Mouse (Mus musculus) stomach, postnatal 0 days (tissue): ENCODE measurements around the gene Plcxd3. TPM values are rescaled to one million over a fixed set of nuclear protein-coding genes. Genes with fewer than 3 reads are reported as not detected.

Experiments
- ATAC-seq: fragments of 200-750 bp; cut with Nextera tagmentation; 2 replicates; pipeline ENCODE4 v1.8.0; 2017; ENCODE audit not compliant: low FRiP score, low TSS enrichment
- DNase-seq: peaks from one replicate; pipeline ENCODE4 v3.0.0-alpha.2; 2016; ENCODE audit warnings: low spot score
- H3K27ac ChIP-seq: fragments of 300-500 bp; sonication (generic); replicated peaks from 2 replicates; pipeline ENCODE4 v1.5.1; 2014; ENCODE audit warnings: mild to moderate bottlenecking, control low read depth
- H3K27me3 ChIP-seq: fragments of 300-500 bp; sonication (generic); 2 replicates; pipeline ENCODE4 v1.6.1; 2014; ENCODE audit warnings: low read length; ENCODE audit not compliant: control insufficient read depth, insufficient read depth
- H3K36me3 ChIP-seq: fragments of 300-500 bp; sonication (generic); 2 replicates; pipeline ENCODE4 v1.6.1; 2014; ENCODE audit warnings: low read length, mixed read lengths; ENCODE audit not compliant: control insufficient read depth, insufficient read depth
- H3K4me1 ChIP-seq: fragments of 300-500 bp; sonication (generic); replicated peaks from 2 replicates; pipeline ENCODE4 v1.6.1; 2014; ENCODE audit warnings: antibody characterized with exemption; ENCODE audit not compliant: control insufficient read depth, insufficient read depth
- H3K4me2 ChIP-seq: fragments of 300-500 bp; sonication (generic); replicated peaks from 2 replicates; pipeline ENCODE4 v1.6.1; 2014; ENCODE audit warnings: low read depth, mild to moderate bottlenecking, control low read depth, moderate library complexity
- H3K4me3 ChIP-seq: fragments of 300-500 bp; sonication (generic); 2 replicates; pipeline ENCODE4 v1.5.1; 2014; ENCODE audit warnings: low read depth, low read length, control low read depth
- H3K9ac ChIP-seq: fragments of 300-500 bp; sonication (generic); 2 replicates; pipeline ENCODE4 v1.6.1; 2014; ENCODE audit warnings: mild to moderate bottlenecking, low read length, control low read depth, mixed read lengths
- H3K9me3 ChIP-seq: fragments of 300-500 bp; sonication (generic); 2 replicates; pipeline ENCODE4 v1.6.1; 2016; ENCODE audit warnings: low read length; ENCODE audit not compliant: control insufficient read depth
- CTCF ChIP-seq: IDR thresholded peaks from 2 replicates; pipeline ENCODE4 v1.5.1; 2016; ENCODE audit warnings: antibody characterized with exemption, low read depth, mild to moderate bottlenecking, moderate library complexity
- EP300 ChIP-seq: optimal IDR thresholded peaks from 2 replicates; pipeline ENCODE3; 2016; ENCODE audit warnings: antibody characterized with exemption
- WGBS: fragments of 180-500 bp; shearing (Covaris S2); extraction: QIAGEN DNeasy Blood & Tissue Kit; methylation state at CpG from one replicate; pipeline ENCODE4 v1.1.7; 2014; 5-methylcytosine and 5-hydroxymethylcytosine counted together
- polyA plus RNA-seq: library from polyadenylated mRNA; unstranded; fragments of >200 nt; fragmentation: Nextera tagmentation; extraction: Ambion mirVana; gene quantifications from 2 replicates; pipeline ENCODE4 v1.2.1, GENCODE M21; 2015

Plcxd3 gene
- polyA plus RNA-seq, 1 experiment from 2014 or later, result 2.2 TPM

DNA sequence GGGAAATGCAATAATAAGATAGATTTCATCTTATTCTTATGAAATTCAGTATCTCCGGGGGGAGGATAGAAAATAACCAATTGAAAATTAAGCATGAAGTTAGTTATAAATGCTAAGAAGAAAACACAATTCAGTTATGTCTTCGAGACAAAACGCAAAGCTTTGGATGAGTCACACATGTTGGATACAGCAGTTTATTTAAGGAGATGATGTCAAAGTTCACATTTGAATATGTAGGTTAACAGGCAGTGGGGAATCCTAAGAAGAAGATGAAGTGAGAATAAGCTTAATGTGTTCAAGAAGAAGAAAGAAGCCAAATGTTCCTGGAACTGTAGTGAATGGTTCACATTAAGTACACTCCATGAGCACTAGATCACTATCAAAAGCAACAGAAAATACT, 128.1 kb downstream of the Plcxd3 start:
- Histone ChIP-seq H3K4me3 (no peak overlapping the region), H3K4me1 (no peaks in the 10 kb centered on the region), H3K27me3 (no peaks in the 10 kb centered on the region), H3K27ac (no peak overlapping the region), H3K9me3 (no peaks in the 10 kb centered on the region), H3K36me3 (no peaks in the 10 kb centered on the region), H3K4me2 (no peak overlapping the region), H3K9ac (no peak overlapping the region)
- TF ChIP-seq EP300, result no peak
- TF ChIP-seq CTCF, result no peak
- 71% methylated on average over 3 of the region's 3 CpGs for WGBS
- DNase-seq (no peak), ATAC-seq (no peak)

DNA sequence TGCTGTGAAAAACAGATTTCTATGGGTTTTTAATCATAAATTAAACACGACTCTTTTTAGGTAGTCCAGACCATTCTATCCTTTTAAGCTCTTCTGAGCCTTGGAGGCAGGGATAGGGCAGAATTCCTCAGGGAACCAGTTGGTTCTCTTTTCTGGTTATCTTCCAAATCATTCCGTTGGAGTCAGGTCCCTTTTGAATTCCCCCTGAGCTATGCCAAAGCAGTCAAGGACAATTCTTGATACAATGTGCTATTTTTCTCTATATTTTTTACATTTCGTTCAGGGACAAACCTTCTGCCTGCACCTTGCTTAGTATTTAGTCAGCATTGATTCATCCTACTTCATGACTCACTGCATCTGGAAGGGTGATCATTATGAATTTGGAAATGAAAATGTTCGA, 128.5 kb downstream of the Plcxd3 start:
- Histone ChIP-seq H3K9me3 (no peaks in the 10 kb centered on the region), H3K4me2 (no peak overlapping the region), H3K27me3 (no peaks in the 10 kb centered on the region), H3K27ac (no peak overlapping the region), H3K9ac (no peak overlapping the region), H3K4me3 (no peak overlapping the region), H3K36me3 (no peaks in the 10 kb centered on the region), H3K4me1 (no peaks in the 10 kb centered on the region)
- TF ChIP-seq CTCF (no peak), EP300 (no peak)
- no peak for ATAC-seq
- WGBS, result 73% methylated on average over 4 of the region's 4 CpGs
- no peak for DNase-seq

DNA sequence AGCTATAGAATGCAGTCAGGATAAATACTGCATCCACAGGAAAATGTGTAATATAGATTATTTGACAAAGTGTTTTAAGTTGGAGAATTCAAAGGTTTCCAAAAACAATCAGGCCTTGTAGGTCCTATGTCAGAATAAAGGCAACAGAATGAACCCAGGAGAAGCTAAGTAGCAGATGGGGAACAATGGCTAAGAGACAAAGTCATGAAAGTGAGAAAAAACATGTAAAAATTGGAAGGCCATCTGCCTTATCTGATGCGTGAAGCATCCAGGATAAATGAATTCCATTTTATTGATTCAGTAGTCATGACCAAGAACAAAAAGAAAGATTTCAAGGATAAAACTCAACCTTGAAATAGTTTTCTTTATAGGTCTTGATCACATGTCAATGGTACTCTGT, 139.4 kb downstream of the Plcxd3 start:
- DNase-seq, result no peak
- Histone ChIP-seq H3K4me2 (no peak overlapping the region), H3K9ac (no peak overlapping the region), H3K4me3 (no peak overlapping the region), H3K9me3 (no peaks in the 10 kb centered on the region), H3K4me1 (no peaks in the 10 kb centered on the region), H3K36me3 (no peaks in the 10 kb centered on the region), H3K27me3 (no peaks in the 10 kb centered on the region), H3K27ac (no peak overlapping the region)
- ATAC-seq, result no peak
- TF ChIP-seq CTCF, result no peak
- TF ChIP-seq EP300, result no peak
- 95% methylated on average over 1 of the region's 1 CpGs for WGBS

DNA sequence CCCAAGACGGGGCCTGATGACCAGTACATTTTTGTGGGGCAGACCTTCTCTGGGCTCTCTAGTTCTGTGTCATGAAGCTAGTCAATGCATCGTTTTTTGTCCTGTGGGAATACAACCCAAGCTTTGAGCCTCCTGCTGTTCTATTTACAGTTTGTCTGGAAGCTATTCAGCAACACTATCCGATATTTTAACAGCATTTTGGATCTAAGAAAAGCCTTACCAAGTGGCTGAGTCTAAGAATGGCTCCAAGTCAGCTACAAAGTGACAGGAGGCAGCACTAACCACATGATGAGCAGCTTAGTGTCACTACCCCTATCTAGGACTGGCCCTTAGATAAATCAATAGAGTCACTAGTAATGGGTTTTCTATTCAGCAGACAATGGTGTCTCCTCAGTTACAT, 149.3 kb downstream of the Plcxd3 start:
- no peak for DNase-seq
- H3K27ac ChIP-seq, result no peak overlapping the region
- no peaks in the 10 kb centered on the region for H3K36me3 ChIP-seq
- H3K4me2 ChIP-seq, result no peak overlapping the region
- no peaks in the 10 kb centered on the region for H3K9me3 ChIP-seq
- TF ChIP-seq EP300, result no peak
- no peak for TF ChIP-seq CTCF
- WGBS, result 80% methylated on average over 3 of the region's 3 CpGs
- no peaks in the 10 kb centered on the region for H3K4me1 ChIP-seq
- H3K9ac ChIP-seq, result no peak overlapping the region
- ATAC-seq, result no peak
- H3K4me3 ChIP-seq, result no peak overlapping the region
- H3K27me3 ChIP-seq, result no peaks in the 10 kb centered on the region

DNA sequence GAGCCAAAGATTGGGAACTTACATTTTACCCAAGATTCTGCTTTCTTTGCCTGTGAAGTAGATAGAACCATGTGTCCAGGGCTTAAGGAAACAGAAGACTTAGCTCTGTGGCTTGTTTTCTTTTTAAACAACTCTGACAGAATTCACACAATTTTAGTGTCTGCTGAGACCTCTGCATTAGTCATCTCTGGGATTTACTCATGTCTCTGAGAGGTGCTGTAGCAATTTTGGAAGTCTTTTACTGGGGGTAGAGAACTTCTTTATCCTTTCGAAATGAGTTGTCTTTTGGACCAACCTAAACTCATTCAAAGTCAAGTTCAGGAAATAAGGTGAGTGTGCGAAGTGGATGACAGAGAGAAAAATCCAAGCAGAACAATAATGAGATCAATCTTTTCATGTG, 158.4 kb downstream of the Plcxd3 start:
- TF ChIP-seq EP300, result no peak
- H3K9ac ChIP-seq, result no peak overlapping the region
- H3K27ac ChIP-seq, result no peak overlapping the region
- no peaks in the 10 kb centered on the region for H3K36me3 ChIP-seq
- no peak for ATAC-seq
- no peaks in the 10 kb centered on the region for H3K9me3 ChIP-seq
- no peak overlapping the region for H3K4me3 ChIP-seq
- H3K4me1 ChIP-seq, result no peaks in the 10 kb centered on the region
- no peak overlapping the region for H3K4me2 ChIP-seq
- no peak for DNase-seq
- no peaks in the 10 kb centered on the region for H3K27me3 ChIP-seq
- WGBS, result 87% methylated on average over 2 of the region's 2 CpGs

DNA sequence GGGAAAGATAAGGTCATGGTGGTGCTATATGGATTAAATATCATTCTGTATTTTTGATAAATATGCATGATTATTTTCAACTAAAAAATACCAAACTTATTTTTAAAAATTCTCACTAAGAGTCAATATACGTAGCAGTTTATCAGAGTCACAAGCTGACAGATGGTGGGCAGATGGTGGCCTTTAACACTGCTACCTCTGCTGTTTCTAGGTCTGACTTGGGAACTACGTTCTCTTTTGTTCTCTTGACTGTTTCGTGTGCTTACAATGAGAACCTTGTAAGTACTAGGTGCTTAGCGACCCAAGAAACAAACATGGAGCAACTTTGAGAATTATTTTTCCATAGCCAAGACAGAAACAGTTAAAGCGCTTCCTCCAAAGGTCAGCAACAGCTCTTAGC, 183.8 kb downstream of the Plcxd3 start:
- no peak for DNase-seq
- Histone ChIP-seq H3K4me1 (no peaks in the 10 kb centered on the region), H3K4me2 (no peak overlapping the region), H3K9ac (no peak overlapping the region), H3K36me3 (no peaks in the 10 kb centered on the region), H3K27ac (no peak overlapping the region), H3K4me3 (no peak overlapping the region), H3K27me3 (no peaks in the 10 kb centered on the region), H3K9me3 (no peaks in the 10 kb centered on the region)
- 68% methylated on average over 5 of the region's 5 CpGs for WGBS
- ATAC-seq, result no peak
- TF ChIP-seq EP300, result no peak
- TF ChIP-seq CTCF, result no peak
